Mouse (Mus musculus) thymus, adult 2 months (tissue): ENCODE results near the gene Fam168a. TPM values are rescaled to one million over a fixed set of nuclear protein-coding genes. Genes with fewer than 3 reads are reported as not detected.
"Not testable (repeated sequence)": the region's sequence is repeated elsewhere in the genome, so short reads cannot be mapped to it uniquely, and the experiment has no call there.

Experiments used
- DNase-seq: peaks from one replicate; pipeline ENCODE4 v3.0.0; 2021
- H3K27ac ChIP-seq: fragments of 200-500 bp; 2 replicates; pipeline ENCODE4 v1.5.1; 2012; ENCODE audit warnings: low read length, control low read depth; ENCODE audit not compliant: control insufficient read depth, insufficient read depth
- H3K27me3 ChIP-seq: fragments of 200-500 bp; 2 replicates; pipeline ENCODE4 v1.6.1; 2012; ENCODE audit warnings: mild to moderate bottlenecking, low read length, moderate library complexity, mixed read lengths; ENCODE audit not compliant: control insufficient read depth, insufficient read depth
- H3K36me3 ChIP-seq: fragments of 200-500 bp; 2 replicates; pipeline ENCODE4 v1.6.1; 2012; ENCODE audit warnings: mild to moderate bottlenecking, low read length, moderate library complexity; ENCODE audit not compliant: control insufficient read depth, insufficient read depth
- H3K4me1 ChIP-seq: fragments of 200-500 bp; replicated peaks from 2 replicates; pipeline ENCODE4 v1.6.1; 2012; ENCODE audit warnings: low read length; ENCODE audit not compliant: control insufficient read depth, insufficient read depth
- H3K4me3 ChIP-seq: fragments of 200-500 bp; 2 replicates; pipeline ENCODE4 v1.5.1; 2012; ENCODE audit warnings: mild to moderate bottlenecking, low read length, control low read depth, moderate library complexity; ENCODE audit not compliant: control insufficient read depth, insufficient read depth
- CTCF ChIP-seq: fragments of 200-500 bp; IDR thresholded peaks from 2 replicates; pipeline ENCODE4 v1.5.1; 2012; ENCODE audit warnings: mild to moderate bottlenecking, control low read depth, low read length, moderate library complexity, borderline replicate concordance; ENCODE audit not compliant: control insufficient read depth, poor library complexity, insufficient read depth; ENCODE audit errors: extremely low read depth
- POLR2A ChIP-seq: fragments of 200-500 bp; IDR thresholded peaks from 2 replicates; pipeline ENCODE4 v1.6.1; 2012; ENCODE audit warnings: mild to moderate bottlenecking, low read length, control low read depth, moderate library complexity; ENCODE audit not compliant: control insufficient read depth, poor library complexity, insufficient read depth; ENCODE audit errors: extremely low read depth
- WGBS: fragments of 180-500 bp; shearing (Covaris S2); methylation state at CpG from one replicate; pipeline ENCODE4 v1.1.7; 2018; 5-methylcytosine and 5-hydroxymethylcytosine counted together
- polyA plus RNA-seq: library from polyadenylated mRNA; depleted of rRNA; stranded (reverse); fragments of >200 nt; gene quantifications from 2 replicates; pipeline ENCODE4 v1.2.3, GENCODE M21; 2012

The Fam168a gene
- polyA plus RNA-seq, 1 experiment: 144 TPM

DNA sequence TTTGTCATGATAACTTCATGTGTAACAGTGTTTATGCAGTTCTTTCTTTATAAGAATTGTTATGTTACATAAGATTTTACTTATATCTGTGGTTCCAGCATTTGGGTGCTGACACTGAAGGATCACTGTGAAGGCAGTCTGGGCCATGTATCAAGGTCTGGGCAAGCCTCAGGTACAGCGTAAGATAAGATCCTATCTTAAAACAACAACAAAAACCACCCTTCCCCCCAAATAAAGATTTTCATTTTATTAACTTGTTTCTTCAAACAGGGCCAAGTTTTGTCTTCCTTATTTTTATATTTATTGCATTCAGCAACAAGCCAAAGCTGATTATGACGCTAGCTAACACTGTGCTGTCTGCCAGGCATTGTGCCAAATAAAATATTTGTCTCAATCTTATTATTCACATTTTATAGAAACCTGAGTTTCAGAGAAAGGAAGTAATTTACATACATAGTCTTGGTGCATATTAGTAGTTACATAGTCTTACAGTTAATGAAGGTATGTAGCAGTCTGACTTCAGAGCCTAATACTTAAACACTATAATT is 21.2 kb downstream of the Fam168a start:
- no peaks in the 10 kb centered on the region for H3K27me3 ChIP-seq
- TF ChIP-seq CTCF: no peak
- no peak for DNase-seq
- no peaks in the 10 kb centered on the region for H3K4me1 ChIP-seq
- 93% methylated on average over 2 of the region's 2 CpGs for WGBS
- H3K27ac ChIP-seq: no peak overlapping the region
- H3K36me3 ChIP-seq: no peaks in the 10 kb centered on the region
- H3K4me3 ChIP-seq: no peak overlapping the region

DNA sequence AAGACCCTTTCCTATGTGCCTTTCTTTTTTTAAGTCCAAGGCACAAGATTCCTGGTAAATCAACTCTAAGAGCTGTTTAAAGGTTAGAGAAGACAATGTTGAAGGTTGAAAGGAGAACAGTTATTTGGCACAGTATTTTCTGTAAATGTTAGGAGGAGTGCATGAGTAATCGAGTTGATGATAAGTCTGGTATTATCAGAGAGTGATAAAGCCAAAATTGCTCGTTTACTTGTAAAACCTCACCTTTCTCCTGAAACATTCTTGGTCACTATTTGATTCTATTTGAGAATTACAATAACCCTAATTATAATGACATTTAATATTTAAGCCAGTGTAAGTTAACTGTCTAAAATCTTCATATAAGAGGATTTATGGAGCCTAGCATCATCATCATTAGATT is 23.3 kb downstream of the Fam168a start:
- WGBS: 95% methylated on average over 2 of the region's 2 CpGs
- H3K27me3 ChIP-seq: no peaks in the 10 kb centered on the region
- H3K4me1 ChIP-seq: no peaks in the 10 kb centered on the region
- TF ChIP-seq CTCF: no peak
- TF ChIP-seq POLR2A: no peak
- no peak overlapping the region for H3K27ac ChIP-seq
- H3K36me3 ChIP-seq: no peaks in the 10 kb centered on the region
- no peak for DNase-seq
- H3K4me3 ChIP-seq: no peak overlapping the region

DNA sequence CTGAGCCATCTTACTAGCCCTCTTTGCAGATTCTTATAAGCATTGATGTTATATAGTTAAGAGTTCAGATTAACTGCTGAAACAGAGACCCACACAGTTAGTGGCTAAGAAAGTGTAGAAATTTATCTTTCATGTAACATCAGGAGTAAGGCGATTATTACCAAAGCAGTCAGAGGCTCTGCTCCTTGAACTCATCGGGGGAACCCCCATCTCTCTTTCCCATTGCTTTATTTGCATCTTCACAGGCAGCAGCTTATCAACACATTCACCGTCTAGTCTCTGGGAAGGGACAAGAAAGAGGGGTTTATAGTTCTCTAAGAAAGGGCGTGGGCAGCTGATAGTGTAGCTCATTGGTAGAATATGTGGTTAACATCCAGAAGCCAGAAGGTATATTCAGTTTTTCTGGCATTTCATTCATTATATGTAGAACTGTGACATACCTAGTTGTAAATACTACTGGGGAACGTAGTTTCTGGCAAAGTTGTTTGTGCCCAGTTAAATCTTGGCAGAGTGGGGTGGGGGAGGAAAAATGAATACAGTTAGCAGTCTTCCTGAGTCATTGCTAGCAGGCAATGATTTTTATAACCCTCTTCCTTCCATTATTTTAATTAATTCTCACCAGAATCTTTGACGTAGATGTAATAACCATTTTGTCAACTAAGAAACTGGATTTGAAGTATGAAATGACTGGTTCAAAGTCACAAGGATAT is 26.1 kb downstream of the Fam168a start:
- WGBS: 85% methylated on average over 6 of the region's 6 CpGs
- DNase-seq: no peak
- no peak overlapping the region for H3K4me3 ChIP-seq
- no peak overlapping the region for H3K27ac ChIP-seq
- no peak for TF ChIP-seq POLR2A
- no peak for TF ChIP-seq CTCF
- no peaks in the 10 kb centered on the region for H3K4me1 ChIP-seq
- no peaks in the 10 kb centered on the region for H3K27me3 ChIP-seq
- H3K36me3 ChIP-seq: no peaks in the 10 kb centered on the region

DNA sequence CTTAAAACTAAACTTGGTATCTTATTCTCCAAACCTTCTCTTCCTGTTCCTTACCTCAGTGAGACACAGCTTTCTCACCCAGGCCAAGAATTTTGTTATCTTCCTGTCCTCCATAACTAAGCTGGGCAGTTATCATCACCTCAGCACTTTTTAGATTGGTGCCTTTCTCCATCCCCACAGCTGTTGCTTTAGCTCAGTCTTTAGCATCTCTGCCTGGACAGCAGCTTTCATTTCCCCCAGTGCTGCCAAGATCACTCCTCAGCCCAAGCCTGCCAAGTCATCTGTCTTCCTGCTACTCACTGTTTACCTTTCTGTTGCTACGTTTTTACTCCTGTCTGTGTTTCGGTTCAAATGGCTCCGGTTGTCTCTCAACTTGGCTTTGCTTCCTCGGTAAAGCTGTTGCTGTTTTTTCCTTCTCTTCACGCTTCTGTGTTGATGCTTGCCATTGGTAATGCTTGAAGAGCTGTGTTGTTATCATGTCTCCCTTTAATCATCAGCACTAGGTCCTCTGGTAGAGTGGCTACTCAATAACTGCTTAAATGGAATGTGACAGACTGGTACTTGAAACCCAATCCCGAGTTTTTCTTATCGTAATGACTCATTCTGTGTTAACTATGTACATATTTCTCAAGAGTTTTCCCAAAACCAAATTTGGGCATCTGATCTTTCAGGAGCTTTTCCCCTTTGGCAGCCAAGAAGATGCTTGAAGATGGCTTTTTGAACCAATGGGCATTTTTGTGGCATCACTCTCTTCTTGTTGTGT is 26.8 kb downstream of the Fam168a start:
- H3K4me1 ChIP-seq: no peaks in the 10 kb centered on the region
- H3K27ac ChIP-seq: no peak overlapping the region
- TF ChIP-seq CTCF (no peak), POLR2A (no peak)
- no peak for DNase-seq
- H3K4me3 ChIP-seq: no peak overlapping the region
- WGBS: 77% methylated on average over 7 of the region's 7 CpGs
- no peaks in the 10 kb centered on the region for H3K36me3 ChIP-seq
- no peaks in the 10 kb centered on the region for H3K27me3 ChIP-seq

DNA sequence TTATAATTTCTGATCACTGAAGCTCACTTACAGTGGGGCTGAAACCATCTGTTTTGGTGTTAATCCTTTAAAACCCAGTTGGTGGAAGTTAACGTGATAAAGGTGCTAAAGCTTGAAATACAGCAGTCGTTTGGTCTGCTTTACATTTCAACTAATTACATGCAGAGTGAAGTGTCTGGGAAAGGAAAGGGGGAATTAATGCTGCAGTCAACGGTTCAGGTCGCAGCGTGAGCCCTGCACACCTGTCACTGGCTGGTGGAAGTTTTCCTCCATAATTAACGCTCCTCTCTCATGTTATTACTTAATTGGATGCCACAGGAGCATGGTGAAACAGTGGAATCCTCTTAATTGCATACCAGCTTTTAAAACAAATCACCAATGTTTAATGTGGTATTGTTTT is 27.8 kb downstream of the Fam168a start:
- DNase-seq: no peak
- H3K36me3 ChIP-seq: no peaks in the 10 kb centered on the region
- no peak overlapping the region for H3K27ac ChIP-seq
- 91% methylated on average over 6 of the region's 6 CpGs for WGBS
- H3K4me3 ChIP-seq: no peak overlapping the region
- no peaks in the 10 kb centered on the region for H3K4me1 ChIP-seq
- H3K27me3 ChIP-seq: no peaks in the 10 kb centered on the region
- TF ChIP-seq POLR2A (no peak), CTCF (no peak)

DNA sequence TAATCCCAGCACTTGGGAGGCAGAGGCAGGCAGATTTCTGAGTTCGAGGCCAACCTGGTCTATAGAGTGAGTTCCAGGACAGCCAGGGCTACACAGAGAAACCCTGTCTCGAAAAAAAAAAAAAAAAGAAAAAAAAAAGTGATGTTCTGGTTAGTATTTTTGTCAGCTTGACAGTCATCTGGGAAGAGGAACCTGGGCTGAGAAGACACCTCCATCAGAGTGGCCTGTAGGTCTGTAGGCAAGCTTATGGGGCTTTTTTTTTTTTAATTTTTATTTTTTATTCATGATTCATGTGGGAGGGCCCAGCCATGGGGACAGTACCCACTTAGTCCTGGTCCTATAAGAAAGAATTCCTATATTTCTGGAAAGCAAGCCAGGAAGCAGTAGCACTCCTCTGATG is 28.5 kb downstream of the Fam168a start:
- not testable (repeated sequence) for DNase-seq, H3K4me1 ChIP-seq
- 75% methylated on average over 2 of the region's 2 CpGs for WGBS

More for the DNA sequence above, 28.5 kb downstream of the Fam168a start:
- not testable (repeated sequence) for H3K27ac ChIP-seq, H3K36me3 ChIP-seq, H3K27me3 ChIP-seq, H3K4me3 ChIP-seq
